Mouse (Mus musculus) cerebellum, adult 2 months (tissue): Measurements from ENCODE around the gene Bbc3. TPM values are rescaled to one million over a fixed set of nuclear protein-coding genes. Genes with fewer than 3 reads are reported as not detected.
A peak's percentile ranks its signal among the peaks of the same experiment; 100 is the strongest.
"Not testable (repeated sequence)": the region's sequence is repeated elsewhere in the genome, so short reads cannot be mapped to it uniquely, and the experiment has no call there.

ENCODE experiments used
- DNase-seq, 2 experiments: peaks; one replicate each; pipeline ENCODE4 v3.0.0; 2021
- H3K27ac ChIP-seq: fragments of 200-500 bp; 2 replicates; pipeline ENCODE4 v1.5.1; 2012; ENCODE audit warnings: low read length, control low read depth, inconsistent platforms; ENCODE audit not compliant: insufficient read depth
- H3K27me3 ChIP-seq: fragments of 200-500 bp; 2 replicates; pipeline ENCODE4 v1.6.1; 2012; ENCODE audit warnings: inconsistent platforms, mild to moderate bottlenecking, low read length, moderate library complexity; ENCODE audit not compliant: control insufficient read depth, insufficient read depth
- H3K4me1 ChIP-seq: fragments of 200-500 bp; 2 replicates; pipeline ENCODE4 v1.6.1; 2011; ENCODE audit warnings: low read length; ENCODE audit not compliant: control insufficient read depth, insufficient read depth
- H3K4me3 ChIP-seq: fragments of 200-500 bp; replicated peaks from 2 replicates; pipeline ENCODE3; 2011; ENCODE audit warnings: mild to moderate bottlenecking, low read depth, low read length, control low read depth; ENCODE audit not compliant: insufficient read depth
- CTCF ChIP-seq: fragments of 200-500 bp; IDR thresholded peaks from 2 replicates; pipeline ENCODE4 v1.5.1; 2011; ENCODE audit warnings: low read depth, mild to moderate bottlenecking, control low read depth, low read length, moderate library complexity, borderline replicate concordance; ENCODE audit not compliant: insufficient read depth
- POLR2A ChIP-seq: fragments of 200-500 bp; IDR thresholded peaks from 2 replicates; pipeline ENCODE4 v1.6.1; 2011; ENCODE audit warnings: low read length, control low read depth, borderline replicate concordance; ENCODE audit not compliant: insufficient read depth
- WGBS: fragments of 180-500 bp; shearing (Covaris S2); methylation state at CpG from one replicate; pipeline ENCODE4 v1.1.7; 2018; 5-methylcytosine and 5-hydroxymethylcytosine counted together
- polyA plus RNA-seq: library from polyadenylated mRNA; depleted of rRNA; stranded (reverse); fragments of >200 nt; gene quantifications from 2 replicates; pipeline ENCODE4 v1.2.3, GENCODE M21; 2012

Gene Bbc3
- polyA plus RNA-seq, 1 experiment, result 17.0 TPM

- Histone ChIP-seq H3K4me1 (peaks cover 18% of the 10 kb centered on the region), H3K27ac (peak overlapping the region; percentile 93), H3K27me3 (no peaks in the 10 kb centered on the region), H3K4me3 (peak overlapping the region; percentile 78)
- WGBS, result under 1% methylated on average over 41 of the region's 41 CpGs
- DNase-seq, result peak; percentile 87 to 92
- TF ChIP-seq CTCF, result no peak
- TF ChIP-seq POLR2A, result peak; percentile 47; the same call in 1 of the 2 replicates
These were observed 12.8 kb upstream of the Bbc3 start for GRCm38 (mm10) chr7:16295321-16295900.

GRCm38 (mm10) chr7:16296146-16296545 lies 12.0 kb upstream of the Bbc3 start:
- Histone ChIP-seq H3K27ac (peak overlapping the region; percentile 93), H3K4me3 (no peak overlapping the region), H3K4me1 (peaks cover 18% of the 10 kb centered on the region), H3K27me3 (no peaks in the 10 kb centered on the region)
- no peak for DNase-seq
- WGBS, result 36% methylated on average over 2 of the region's 2 CpGs
- TF ChIP-seq POLR2A (no peak), CTCF (no peak)

GRCm38 (mm10) chr7:16296766-16297390 lies 11.3 kb upstream of the Bbc3 start:
- Histone ChIP-seq H3K4me1 (peaks cover 18% of the 10 kb centered on the region), H3K4me3 (peak overlapping the region; percentile 62), H3K27ac (peak overlapping the region; percentile 93), H3K27me3 (no peaks in the 10 kb centered on the region)
- 1% methylated on average over 22 of the region's 22 CpGs for WGBS
- TF ChIP-seq CTCF (peak; percentile 40; the same call in 1 of the 2 replicates), POLR2A (peak; percentile 66; the same call in 1 of the 2 replicates)
- DNase-seq, result peak; percentile 88 to 92

- Histone ChIP-seq H3K27ac (0 out of 2 replicates have a peak overlapping the region, but pooled peaks have one; percentile 16), H3K27me3 (no peaks in the 10 kb centered on the region), H3K4me3 (no peak overlapping the region), H3K4me1 (peaks cover 18% of the 10 kb centered on the region)
- DNase-seq, result no peak
- 70% methylated on average over 2 of the region's 2 CpGs for WGBS
- no peak for TF ChIP-seq CTCF
These were observed 10.6 kb upstream of the Bbc3 start for GRCm38 (mm10) chr7:16297616-16298015.

GRCm38 (mm10) chr7:16298927-16299326 lies 9.3 kb upstream of the Bbc3 start:
- no peak for DNase-seq
- WGBS, result 77% methylated on average over 5 of the region's 5 CpGs
- Histone ChIP-seq H3K4me3 (peak overlapping the region; percentile 88), H3K27me3 (no peaks in the 10 kb centered on the region), H3K27ac (peak overlapping the region; percentile 91), H3K4me1 (peaks cover 18% of the 10 kb centered on the region)
- TF ChIP-seq POLR2A (no peak), CTCF (no peak)

- no peaks in the 10 kb centered on the region for H3K27me3 ChIP-seq
- peak; percentile 95 to 98 for DNase-seq
- H3K4me1 ChIP-seq, result peaks cover 18% of the 10 kb centered on the region
- under 1% methylated on average over 52 of the region's 52 CpGs for WGBS
- peak overlapping the region; percentile 88 for H3K4me3 ChIP-seq
- TF ChIP-seq POLR2A (peak; percentile 80; the same call in 1 of the 2 replicates), CTCF (no peak)
- peak overlapping the region; percentile 91 for H3K27ac ChIP-seq
These were observed 8.7 kb upstream of the Bbc3 start for GRCm38 (mm10) chr7:16299419-16300035.

- not testable (repeated sequence) for H3K4me3 ChIP-seq, DNase-seq, H3K27ac ChIP-seq, H3K4me1 ChIP-seq, H3K27me3 ChIP-seq
- 79% methylated on average over 6 of the region's 6 CpGs for WGBS
These were observed 1.1 kb upstream of the Bbc3 start for GRCm38 (mm10) chr7:16307141-16307540.
